Mouse (Mus musculus) liver (tissue): ENCODE measurements around the gene Me3.

Experiments
- DNase-seq: peaks from one replicate; pipeline ENCODE4 v3.0.0-alpha.2; 2020; ENCODE audit warnings: mixed read lengths

Me3 gene

DNA sequence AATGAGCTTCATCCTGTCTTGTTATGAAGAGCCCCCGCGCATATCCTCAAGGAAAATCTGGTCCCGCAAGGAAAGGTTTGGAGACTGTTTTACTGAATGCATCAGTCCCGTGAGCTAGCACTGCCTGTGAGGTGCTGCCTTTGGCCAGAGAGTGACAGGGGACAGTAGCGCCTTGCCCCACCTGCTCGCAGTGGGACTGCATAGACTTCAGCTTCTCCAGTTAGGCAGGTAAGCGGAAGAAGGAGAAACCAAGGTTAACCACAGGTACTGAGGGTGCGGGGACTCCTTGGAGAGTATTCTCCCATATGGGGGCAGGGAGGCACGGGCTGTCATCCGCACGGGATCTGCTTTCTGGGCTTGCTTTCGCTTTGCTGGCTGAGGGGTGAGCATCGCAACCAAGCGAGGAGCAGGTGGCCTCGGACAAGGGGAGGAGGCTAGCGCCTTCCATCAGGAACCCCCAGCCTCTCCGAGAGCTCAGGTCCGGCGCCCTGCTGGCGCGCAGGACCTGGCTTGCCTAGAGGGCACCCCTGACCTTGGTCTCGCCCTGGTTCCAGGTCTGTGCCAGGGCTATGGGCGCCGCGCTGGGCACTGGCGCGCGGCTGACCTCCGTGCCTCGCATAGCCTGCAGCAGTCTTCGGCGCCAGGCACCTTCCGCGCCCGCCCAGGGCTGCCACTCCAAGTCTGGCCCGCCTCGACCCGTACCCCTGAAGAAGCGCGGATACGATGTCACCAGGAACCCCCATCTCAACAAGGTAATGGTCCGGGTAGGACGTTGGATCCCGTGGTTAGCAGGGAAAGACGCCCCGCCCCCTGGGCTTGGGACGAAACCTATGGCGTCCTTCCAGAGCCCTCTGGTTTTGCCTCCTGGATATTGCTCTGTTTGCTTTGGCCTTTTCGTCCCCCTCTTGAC, at the start of gene Me3:
Gene Me3 (plus strand): TSS at position 51 of the 910 bp plus-strand sequence.
- peak; percentile 5 for DNase-seq

DNA sequence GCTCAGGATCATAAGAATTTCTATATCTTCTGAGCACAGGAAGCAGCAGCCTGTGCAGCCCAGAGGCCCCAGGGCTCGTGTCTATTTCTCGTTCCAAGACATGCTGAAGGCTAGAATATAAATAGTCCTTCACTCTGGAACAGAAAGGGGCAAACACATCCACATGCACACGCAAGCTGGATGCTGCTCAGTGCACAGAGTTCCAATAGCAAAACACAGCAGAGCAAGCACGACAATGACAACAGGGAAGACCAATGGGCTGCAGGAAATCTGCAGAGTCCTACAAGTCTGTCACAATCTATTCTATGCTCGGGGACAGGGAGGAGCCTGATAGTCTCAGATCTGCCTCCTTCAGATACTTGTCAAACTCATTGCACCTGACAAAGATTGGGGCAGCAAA, 42.2 kb upstream of the Me3 start:
- DNase-seq: no peak

DNA sequence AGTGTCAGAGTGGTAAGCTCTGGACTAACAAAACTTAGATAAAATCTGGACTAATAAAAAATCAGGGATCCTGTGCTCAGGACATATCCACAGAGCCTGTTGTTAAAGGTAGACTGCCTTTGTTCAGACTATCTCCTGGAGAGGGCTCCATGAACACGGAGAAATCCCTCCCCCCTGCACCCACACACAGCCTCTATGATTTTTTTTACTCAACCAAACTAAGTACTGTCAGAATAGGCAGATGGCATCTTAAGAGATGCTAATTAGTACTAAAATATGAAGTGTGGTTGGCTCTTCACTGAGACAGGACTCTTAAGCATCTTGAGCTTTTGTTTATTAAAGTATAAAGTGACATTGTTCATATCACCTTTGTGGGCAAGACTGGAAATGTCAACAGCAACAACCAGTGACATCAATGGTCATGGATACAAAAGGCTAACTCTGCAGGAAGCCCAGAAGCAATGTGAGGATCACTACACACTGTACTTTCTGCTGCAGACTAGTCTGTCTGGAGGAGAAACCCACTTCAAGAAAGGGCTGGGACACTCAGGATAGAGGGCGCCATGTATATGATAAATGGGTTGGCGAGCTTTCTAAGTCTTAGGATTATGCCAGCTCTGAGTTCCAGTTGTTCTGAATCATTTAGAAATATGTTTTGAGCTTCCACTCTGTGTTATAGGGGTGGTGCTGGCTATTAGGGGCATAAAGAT, 41.5 kb upstream of the Me3 start:
- no peak for DNase-seq

DNA sequence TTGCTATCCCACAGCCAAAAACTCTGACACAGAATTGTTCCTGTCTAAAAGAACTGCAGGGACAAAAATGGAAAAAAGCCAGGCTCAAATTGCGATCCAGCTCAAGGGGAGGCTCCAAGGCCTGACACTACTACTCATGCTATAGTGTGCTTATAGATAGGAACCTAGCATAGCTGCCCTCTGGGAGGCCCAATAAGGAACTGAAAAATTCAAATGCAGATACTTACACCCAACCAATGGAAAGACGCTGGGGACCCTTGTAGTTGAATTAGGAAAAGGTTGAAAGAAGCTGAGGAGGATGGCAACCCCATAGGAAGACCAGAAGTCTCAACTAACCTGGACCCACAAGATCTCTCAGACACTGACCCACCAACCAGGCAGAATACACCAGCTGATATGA, 36.4 kb upstream of the Me3 start:
- no peak for DNase-seq

DNA sequence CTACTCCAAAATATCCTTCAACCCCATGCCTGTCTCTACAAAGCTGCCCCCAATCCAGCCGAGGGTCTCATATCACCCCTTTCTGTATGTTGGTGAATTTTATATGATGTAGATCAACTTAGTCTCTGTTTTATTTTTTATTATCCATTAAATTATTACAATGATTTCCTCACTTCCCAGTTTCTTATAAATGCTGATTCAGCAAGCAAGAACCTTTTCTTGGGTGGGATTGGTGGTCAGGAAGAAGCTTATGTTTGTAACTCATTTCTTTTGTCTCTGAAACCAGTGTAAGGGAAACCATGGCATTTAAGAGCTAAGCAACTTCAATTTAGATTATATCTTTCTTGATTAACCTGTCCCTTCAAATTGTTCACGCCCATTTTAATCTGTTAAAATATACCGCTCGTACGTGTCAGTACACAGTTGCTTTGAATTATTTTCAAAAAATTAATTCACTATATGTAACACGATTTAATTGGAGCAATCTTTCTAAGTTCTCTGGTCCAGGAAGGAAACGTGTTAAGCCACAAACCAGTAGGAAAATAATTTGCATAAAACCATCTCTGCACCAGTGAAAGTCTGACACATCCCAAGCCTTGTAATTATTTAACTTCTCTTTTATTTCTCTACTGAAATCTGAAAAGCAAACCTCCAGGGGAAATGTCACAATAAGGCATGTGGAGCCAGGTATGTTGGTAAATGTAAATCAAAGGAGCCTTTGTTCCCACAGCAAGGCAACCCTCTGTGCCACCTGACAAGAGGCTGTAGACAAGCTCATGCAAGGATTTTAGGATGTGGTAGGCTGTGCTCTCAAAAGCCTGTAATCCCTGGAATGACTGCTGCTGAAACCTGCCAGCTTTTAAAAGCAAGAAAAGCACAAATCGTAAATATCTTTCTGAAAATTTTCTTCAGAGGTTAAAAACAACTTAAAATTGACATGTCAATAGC, 26.3 kb upstream of the Me3 start:
- no peak for DNase-seq

DNA sequence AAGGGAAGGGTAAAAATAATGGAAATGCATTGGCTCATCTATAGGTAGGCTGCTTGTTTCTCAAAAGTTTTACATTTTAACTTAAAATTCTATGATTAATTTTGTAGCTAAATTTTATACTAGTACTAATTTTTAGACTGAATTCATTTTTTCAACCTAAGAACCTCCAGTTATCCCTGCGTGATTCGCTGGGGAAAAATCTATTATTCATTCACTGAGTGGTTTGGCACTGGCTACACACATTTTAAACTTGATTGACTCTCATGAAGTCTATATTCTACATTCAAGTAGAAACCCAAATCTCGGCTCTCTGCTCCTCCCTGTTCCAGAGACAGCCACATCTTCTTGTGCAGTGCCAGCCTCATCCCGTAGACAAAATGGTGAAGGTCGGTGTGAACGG, 24.9 kb upstream of the Me3 start:
- no peak for DNase-seq

DNA sequence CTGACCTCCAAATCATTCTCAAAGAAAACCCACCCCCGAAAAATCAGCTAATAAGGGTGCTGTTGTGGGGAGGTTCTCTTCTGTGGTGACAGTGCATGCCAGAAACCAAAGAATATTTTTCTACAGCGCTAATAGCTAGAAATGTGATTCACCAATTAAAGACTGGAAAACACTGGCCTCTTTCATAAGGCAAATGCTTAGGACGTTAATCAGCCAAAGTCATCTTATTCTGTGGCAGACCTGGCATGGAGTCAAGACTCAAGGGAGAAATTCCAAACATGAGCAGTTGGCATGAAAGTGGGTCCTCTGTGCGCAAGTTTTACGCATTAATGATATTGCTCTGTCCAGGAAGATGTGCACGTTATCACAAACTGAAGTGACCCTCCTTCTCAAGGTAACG, 21.0 kb upstream of the Me3 start:
- no peak for DNase-seq

DNA sequence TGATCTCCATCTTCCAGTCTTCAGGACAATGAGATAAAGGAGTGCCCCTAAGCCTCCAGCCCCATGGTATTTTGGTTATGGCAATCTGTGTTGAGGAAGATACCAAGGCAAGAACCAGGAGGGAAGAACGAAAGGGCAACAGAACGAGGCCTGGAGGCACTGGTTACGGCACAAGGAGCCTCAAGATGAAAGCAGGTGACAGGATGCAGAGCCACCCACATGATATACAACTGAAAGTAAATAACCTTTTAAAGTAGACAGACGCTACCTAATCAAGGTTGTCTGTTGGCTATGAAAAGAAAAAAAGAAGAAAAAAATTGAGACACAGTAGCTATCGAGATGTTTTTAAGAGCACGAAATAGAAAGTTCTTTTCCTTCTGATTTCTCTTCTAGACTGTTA, 16.0 kb upstream of the Me3 start:
- DNase-seq: no peak

DNA sequence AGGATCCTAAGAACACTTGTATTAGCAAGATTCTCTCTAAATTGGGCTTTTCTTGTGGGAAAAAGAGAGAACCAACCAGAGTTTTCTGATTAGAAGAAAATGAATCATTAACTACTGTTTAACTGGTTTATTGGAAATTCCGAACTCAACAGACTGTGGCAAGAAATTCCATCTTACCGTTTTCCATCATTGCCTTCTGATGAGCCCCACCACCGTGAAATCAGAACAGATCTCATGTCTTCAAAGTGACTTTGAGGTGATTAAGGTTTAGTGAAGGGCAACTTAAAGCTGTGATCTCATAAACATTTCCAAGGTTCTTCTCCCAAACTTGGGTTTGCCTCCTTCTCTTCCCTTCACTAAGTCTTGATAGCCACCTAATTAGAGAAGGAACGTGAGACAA, 8.9 kb upstream of the Me3 start:
- DNase-seq: no peak

DNA sequence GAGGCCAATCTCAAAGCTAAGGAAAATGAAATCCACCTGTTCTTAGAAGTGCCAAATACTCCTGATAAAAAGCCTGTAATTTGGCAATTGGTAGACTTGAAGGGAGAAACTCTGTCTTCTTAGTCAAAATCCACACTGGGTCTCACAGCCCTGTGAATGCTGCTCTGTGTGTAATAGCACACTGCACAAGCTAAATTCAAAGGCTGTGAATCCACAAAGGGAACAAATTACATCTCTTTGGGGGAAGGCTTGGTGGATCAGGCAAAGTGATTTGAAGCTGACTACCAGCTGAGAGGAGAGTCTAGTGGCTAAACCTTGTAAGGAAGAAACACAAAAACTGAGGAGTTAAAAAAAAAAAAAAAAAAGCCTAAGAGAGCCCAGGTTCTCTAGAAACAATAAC, 4.8 kb upstream of the Me3 start:
- no peak for DNase-seq

DNA sequence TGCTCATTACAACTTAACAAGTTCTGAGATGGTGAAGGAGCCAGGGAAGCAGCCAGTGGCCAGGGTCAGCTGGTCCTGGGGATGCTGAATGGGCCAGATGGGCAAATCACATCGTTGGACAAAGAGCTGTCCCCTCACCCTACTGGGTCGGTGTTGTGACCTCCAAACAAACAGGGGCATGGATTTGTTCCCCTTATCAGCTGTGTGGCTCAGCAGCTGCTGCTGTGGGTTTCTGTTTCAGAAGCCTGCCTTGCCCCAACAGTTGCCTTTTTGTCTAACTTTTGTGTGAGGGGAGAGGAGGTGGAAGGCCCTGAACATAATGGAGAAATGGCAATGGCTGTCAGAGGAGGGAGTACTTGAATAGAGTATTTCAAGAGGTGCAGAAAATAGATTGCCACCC, 4.2 kb upstream of the Me3 start:
- no peak for DNase-seq

DNA sequence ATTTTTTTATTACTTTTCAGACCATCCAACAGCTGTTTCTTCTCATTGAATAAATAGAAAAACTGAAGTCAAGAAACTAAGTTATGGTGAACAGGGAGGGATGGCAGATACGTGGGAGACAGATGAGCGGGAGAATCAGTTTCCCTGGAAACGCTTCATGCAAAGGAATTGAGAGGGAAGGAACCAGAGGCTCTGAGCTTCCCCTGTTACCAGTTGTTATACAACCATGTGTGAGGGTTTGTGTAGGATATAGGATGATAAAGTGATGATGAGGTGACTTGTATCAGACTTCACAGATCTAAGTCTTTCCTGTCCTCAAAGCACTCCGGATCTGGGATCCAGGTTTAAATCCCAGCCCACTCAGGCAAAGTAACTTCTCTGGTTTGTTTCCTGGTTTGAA, 3.2 kb upstream of the Me3 start:
- DNase-seq: no peak

DNA sequence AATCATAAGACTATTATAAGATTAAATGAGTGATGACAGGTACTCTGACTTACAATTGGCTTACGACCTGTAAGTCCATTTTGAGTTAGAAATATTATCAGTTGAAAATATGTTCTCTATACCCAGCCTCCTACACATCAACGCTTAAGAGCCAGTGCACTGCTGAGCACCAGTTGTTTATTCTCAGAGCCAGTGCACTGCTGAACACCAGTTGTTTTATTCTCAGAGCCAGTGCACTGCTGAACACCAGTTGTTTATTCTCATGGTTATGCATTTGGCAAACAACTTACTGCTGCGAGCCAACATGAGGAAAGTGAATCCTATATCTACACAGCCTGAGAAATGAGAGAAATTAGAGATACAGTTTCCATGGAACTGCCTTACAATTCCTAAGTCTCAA, 2.3 kb upstream of the Me3 start:
- DNase-seq: no peak

DNA sequence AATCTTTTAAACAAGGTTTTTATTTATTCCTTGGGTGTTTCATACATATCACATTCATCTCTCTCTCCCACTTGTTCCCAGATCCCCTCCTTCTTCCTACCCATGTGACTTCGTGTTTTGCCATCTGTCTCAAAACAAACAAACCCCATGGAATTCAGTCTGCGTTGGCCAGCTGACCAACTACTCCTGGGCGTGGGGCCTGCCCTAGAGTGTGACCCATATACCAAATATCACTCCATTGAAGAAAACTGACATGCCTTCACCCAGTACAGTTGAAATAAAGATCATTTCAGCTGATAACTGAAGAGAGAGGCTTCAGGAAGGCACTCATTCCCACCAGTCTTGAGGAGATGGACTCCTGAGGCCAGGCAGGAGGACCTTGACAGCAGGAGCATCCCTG, 1.4 kb upstream of the Me3 start:
- DNase-seq: no peak

DNA sequence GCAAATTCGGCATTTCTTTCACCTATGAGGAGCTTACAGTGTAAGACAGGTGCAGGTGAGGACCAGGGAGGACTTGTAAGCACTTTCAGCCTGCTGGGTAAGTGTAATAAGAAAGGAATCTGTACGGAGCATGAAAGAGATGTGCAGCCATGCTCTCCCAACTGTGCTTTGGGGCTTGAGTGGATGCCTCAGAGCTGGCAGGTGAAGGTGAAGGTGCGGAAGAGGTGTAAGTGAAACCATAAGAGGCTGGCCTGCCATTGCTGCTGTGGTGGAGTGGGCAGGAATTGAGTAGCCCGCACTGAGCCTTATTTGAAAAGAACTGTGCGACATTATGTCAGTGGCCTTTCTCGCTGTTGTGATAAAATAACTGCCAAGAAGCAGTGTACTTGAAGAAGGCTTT, 8.3 kb downstream of the Me3 start:
- no peak for DNase-seq

DNA sequence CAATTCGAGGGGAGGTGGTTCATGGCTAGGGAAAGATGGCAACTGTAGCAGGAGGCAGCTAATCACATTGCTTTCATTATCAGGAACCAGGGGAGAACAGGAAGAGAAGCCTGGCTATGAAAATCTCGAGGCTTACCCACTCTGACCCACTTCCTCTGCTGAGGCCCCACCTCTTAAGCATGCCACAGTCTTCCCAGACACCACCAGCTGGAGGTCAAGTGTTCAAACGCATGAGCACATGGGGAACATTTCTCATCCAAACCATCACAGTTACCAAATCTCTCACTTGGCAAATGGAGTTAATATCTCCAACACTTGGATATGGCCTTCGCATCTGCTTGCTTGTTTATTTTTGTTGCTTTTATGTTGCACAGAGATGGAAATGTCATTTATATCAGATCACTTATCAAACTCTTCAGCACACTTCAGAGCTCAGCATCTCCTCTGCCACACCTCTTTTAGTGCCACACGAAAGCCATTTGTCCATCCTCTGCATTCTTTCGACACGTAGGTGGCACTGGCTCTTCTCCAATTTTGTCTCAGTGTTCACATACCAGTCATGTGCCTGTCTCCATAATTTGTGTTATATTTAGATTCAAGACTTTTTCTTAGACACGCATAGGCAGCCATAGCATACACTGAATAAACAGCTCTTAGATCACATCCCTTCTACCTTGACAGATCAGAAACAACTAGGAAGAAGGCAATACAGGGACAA, 8.9 kb downstream of the Me3 start:
- DNase-seq: no peak

DNA sequence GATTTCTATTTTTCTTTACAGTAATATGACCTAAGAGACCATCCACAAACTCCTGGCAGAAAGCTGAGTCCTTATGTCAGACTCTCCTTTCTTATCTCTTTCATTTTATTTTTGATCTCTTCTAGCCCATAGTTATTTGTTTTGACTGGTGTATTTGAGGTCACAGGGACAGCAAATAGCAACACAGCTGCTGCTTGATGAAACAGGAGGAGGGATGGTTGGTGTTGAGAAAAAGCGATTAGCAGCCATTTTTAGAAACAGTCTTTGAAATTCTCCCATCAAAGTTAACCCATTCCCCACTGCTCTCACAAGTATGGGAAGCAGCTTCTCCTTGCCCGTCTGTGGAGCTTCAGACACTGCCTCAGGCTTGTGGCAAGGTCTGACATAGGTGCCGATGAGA, 12.8 kb downstream of the Me3 start:
- no peak for DNase-seq

DNA sequence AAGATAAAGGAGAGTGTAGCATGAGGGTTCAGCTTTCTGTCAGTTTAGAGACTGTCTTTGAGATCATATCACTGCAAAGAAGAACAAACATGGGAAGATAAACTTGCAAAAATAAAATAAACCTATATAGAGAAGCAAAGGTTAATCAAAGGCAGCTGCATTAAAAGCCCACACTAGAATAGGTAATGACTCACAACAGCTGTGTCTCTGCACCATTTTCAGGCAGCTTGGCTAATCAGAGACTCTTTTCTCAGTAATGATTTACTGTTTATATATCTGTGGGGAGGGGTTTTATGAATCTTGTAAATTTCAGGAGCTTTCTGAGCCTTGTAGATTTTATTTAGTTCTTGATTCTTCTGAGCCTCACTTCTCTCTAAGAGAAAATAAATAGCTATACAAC, 15.7 kb downstream of the Me3 start:
- no peak for DNase-seq

DNA sequence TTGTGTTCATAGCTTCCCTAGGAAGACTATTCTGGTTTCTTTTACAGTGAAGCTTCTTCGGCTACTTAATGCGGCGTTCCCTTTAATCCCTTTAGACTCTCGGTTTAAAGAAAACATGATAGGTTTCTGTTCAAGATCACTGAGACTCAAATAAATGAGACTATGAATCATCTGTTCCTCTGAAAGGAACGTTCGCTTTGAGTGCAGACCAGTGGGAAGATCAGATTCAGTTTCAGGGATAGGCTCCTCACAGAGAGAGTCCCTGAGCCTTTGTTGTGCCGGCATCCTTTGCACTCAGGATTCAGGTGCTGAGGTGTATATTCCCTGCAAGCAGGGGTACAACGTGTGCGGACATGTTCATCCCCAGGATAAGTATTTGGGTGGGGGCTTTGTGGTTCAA, 25.0 kb downstream of the Me3 start:
- DNase-seq: no peak

DNA sequence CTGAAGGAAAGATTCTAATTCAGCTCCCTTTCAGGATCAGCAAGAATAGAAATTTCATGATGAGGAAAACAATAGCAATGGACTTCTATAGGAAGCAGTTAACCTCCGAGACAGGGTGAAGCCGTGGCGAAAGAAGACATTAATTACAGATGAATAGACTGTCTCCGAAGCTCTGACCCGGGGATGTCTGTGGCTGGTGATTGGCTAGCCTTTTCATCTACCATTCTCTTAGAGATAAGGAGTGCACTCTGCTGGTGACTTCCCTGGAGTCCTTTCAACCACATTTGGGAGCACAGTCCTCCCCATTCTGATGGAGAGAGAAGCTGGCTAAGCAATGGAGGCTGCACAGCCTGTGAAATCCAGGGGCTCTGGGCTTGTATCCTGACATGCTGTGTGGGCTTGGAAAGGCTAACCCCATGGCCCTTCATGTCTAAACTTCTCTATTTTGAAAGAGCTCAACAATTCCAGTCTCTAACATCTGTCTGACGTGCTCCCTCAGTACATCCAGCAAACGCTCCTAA, 25.6 kb downstream of the Me3 start:
- DNase-seq: no peak

DNA sequence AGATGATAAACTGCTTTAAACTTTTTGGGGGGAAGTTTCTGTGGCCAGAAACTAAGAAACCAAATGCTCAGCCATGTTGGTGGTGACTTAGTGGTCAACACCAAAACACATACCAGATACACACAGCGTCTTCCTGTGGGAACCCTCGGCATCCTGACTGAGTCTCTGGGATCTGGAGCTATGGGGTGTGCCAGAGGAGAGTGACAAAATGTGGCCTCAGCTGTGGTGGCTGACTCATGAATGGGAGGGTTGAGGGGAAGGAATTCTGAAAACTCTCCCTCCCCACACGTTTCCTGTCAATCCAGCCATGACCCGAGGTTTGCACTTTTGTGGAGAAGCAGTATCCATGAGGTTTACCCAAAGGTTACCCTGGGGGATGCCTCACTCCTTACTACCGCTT, 32.0 kb downstream of the Me3 start:
- no peak for DNase-seq

DNA sequence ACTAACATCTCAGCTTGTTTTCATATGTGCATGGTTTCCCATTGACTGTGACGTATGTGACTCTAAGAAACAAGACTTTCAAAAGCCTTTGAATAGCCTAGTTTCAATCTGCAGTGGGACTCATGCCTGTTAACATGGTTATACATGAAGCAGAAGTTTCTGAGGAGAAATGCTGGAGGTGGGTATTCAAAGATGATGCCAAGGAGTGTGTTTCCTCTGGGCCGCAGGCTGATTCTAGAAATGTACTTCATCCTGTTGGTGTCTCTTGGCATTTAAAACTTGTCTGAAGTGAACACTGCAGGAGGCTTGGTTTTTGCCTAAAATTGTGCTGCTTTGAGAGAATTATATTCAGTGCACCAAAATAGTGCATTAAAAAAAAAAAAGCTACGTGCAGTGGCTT, 34.2 kb downstream of the Me3 start:
- no peak for DNase-seq
